Mouse (Mus musculus) heart, postnatal 0 days (tissue): ENCODE results near the gene Klf12. TPM values are rescaled to one million over a fixed set of nuclear protein-coding genes. Genes with fewer than 3 reads are reported as not detected.

Source experiments
- ATAC-seq: fragments of 200-750 bp; cut with Nextera tagmentation; 2 replicates; pipeline ENCODE4 v1.8.0; 2017; ENCODE audit warnings: low read depth, moderate number of reproducible peaks, moderate library complexity; ENCODE audit not compliant: insufficient read depth
- DNase-seq: peaks from one replicate; pipeline ENCODE4 v3.0.0-alpha.2; 2016; ENCODE audit warnings: low spot score
- H3K27ac ChIP-seq: fragments of 300-500 bp; sonication (generic); 2 replicates; pipeline ENCODE4 v1.5.1; 2014; ENCODE audit warnings: low read depth, mild to moderate bottlenecking
- H3K27me3 ChIP-seq: fragments of 300-500 bp; sonication (generic); 2 replicates; pipeline ENCODE4 v1.6.1; 2014; ENCODE audit warnings: low read length, mixed read lengths; ENCODE audit not compliant: control insufficient read depth, insufficient read depth
- H3K36me3 ChIP-seq: fragments of 300-500 bp; sonication (generic); replicated peaks from 2 replicates; pipeline ENCODE4 v1.6.1; 2014; ENCODE audit warnings: low read length, mixed read lengths; ENCODE audit not compliant: control insufficient read depth, insufficient read depth
- H3K4me1 ChIP-seq: fragments of 300-500 bp; sonication (generic); 2 replicates; pipeline ENCODE4 v1.6.1; 2014; ENCODE audit warnings: antibody characterized with exemption; ENCODE audit not compliant: control insufficient read depth, insufficient read depth
- H3K4me2 ChIP-seq: fragments of 300-500 bp; sonication (generic); 2 replicates; pipeline ENCODE4 v1.6.1; 2014; ENCODE audit warnings: low read depth, mild to moderate bottlenecking, low read length, moderate library complexity
- H3K4me3 ChIP-seq: fragments of 300-500 bp; sonication (generic); 2 replicates; pipeline ENCODE4 v1.5.1; 2014; ENCODE audit warnings: low read depth, low read length
- H3K9ac ChIP-seq: fragments of 300-500 bp; sonication (generic); replicated peaks from 2 replicates; pipeline ENCODE4 v1.6.1; 2014; ENCODE audit warnings: low read depth, low read length, mixed read lengths
- H3K9me3 ChIP-seq: fragments of 300-500 bp; sonication (generic); replicated peaks from 2 replicates; pipeline ENCODE4 v1.6.1; 2016; ENCODE audit warnings: low read length; ENCODE audit not compliant: control insufficient read depth
- CTCF ChIP-seq: IDR thresholded peaks from 2 replicates; pipeline ENCODE4 v1.5.1; 2016; ENCODE audit warnings: antibody characterized with exemption, control low read depth, low read depth
- EP300 ChIP-seq: IDR thresholded peaks from 2 replicates; pipeline ENCODE4 v1.6.1; 2016; ENCODE audit warnings: antibody characterized with exemption, low read depth
- WGBS: fragments of 180-500 bp; shearing (Covaris S2); extraction: QIAGEN DNeasy Blood & Tissue Kit; methylation state at CpG from one replicate; pipeline ENCODE4 v1.1.7; 2014; 5-methylcytosine and 5-hydroxymethylcytosine counted together
- polyA plus RNA-seq: library from polyadenylated mRNA; unstranded; fragments of >200 nt; fragmentation: Nextera tagmentation; extraction: Ambion mirVana; gene quantifications from 2 replicates; pipeline ENCODE4 v1.2.1, GENCODE M21; 2015
- total RNA-seq: library from RNA; depleted of rRNA; stranded (reverse); fragments of >200 nt; gene quantifications from 2 replicates; pipeline ENCODE4 v1.2.3, GENCODE M21; 2014; ENCODE audit warnings: low replicate concordance

The Klf12 gene
- total and polyA plus RNA-seq, 2 experiments from 2014 or later = 4.1 to 26.3 TPM

GRCm38 (mm10) chr14:100097208-100098189 is 187.0 kb downstream of the Klf12 start:
- Histone ChIP-seq H3K4me1 (no peaks in the 10 kb centered on the region), H3K9ac (no peak overlapping the region), H3K27ac (no peak overlapping the region), H3K4me2 (no peak overlapping the region), H3K36me3 (no peaks in the 10 kb centered on the region), H3K9me3 (no peaks in the 10 kb centered on the region), H3K4me3 (no peak overlapping the region), H3K27me3 (no peaks in the 10 kb centered on the region)
- no peak for DNase-seq
- ATAC-seq = no peak
- TF ChIP-seq CTCF = no peak
- no peak for TF ChIP-seq EP300
- 82% methylated on average over 10 of the region's 10 CpGs for WGBS

- Histone ChIP-seq H3K27ac (no peak overlapping the region), H3K9me3 (no peaks in the 10 kb centered on the region), H3K9ac (no peak overlapping the region), H3K4me3 (no peak overlapping the region), H3K4me2 (no peak overlapping the region), H3K27me3 (no peaks in the 10 kb centered on the region), H3K4me1 (no peaks in the 10 kb centered on the region), H3K36me3 (no peaks in the 10 kb centered on the region)
- WGBS = 91% methylated on average over 3 of the region's 3 CpGs
- TF ChIP-seq EP300 (no peak), CTCF (no peak)
- ATAC-seq (no peak), DNase-seq (no peak)
These were observed 188.7 kb downstream of the Klf12 start for GRCm38 (mm10) chr14:100095730-100096129.

DNA sequence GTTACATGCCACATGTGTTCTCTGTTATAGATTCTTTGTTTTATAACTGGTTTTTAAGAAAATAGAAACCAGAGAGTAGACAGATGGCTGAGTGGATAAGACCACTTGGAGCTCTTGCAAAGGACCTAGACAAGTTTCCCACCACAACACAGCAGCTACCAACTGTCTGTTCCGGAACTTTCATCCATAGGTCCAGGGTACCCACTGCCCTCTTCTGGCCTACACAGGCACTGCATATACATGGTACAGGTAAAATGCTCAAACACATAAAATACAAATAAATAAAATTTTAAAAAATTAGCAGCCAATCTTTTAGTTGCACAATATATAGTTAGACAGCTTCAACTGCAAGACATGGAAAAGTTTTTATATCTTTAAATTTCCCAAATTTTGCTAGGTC is 194.0 kb downstream of the Klf12 start:
- no peaks in the 10 kb centered on the region for H3K9me3 ChIP-seq
- WGBS = 94% methylated on average over 1 of the region's 1 CpGs
- H3K36me3 ChIP-seq = no peaks in the 10 kb centered on the region
- H3K9ac ChIP-seq = no peak overlapping the region
- ATAC-seq = no peak
- no peak overlapping the region for H3K4me3 ChIP-seq
- H3K27ac ChIP-seq = no peak overlapping the region
- TF ChIP-seq CTCF (peak; percentile 29; the same call in 1 of the 2 replicates), EP300 (no peak)
- H3K4me1 ChIP-seq = no peaks in the 10 kb centered on the region
- H3K27me3 ChIP-seq = no peaks in the 10 kb centered on the region
- DNase-seq = no peak
- no peak overlapping the region for H3K4me2 ChIP-seq

GRCm38 (mm10) chr14:100079620-100080019 is 204.9 kb downstream of the Klf12 start:
- no peaks in the 10 kb centered on the region for H3K27me3 ChIP-seq
- no peak for DNase-seq
- no peaks in the 10 kb centered on the region for H3K36me3 ChIP-seq
- no peak overlapping the region for H3K27ac ChIP-seq
- 45% methylated on average over 4 of the region's 4 CpGs for WGBS
- no peak overlapping the region for H3K9ac ChIP-seq
- no peak overlapping the region for H3K4me2 ChIP-seq
- no peak for ATAC-seq
- TF ChIP-seq EP300 (no peak), CTCF (no peak)
- no peak overlapping the region for H3K4me3 ChIP-seq
- H3K9me3 ChIP-seq = no peaks in the 10 kb centered on the region
- H3K4me1 ChIP-seq = no peaks in the 10 kb centered on the region

- H3K9me3 ChIP-seq = no peaks in the 10 kb centered on the region
- 64% methylated on average over 12 of the region's 12 CpGs for WGBS
- no peaks in the 10 kb centered on the region for H3K36me3 ChIP-seq
- no peak overlapping the region for H3K9ac ChIP-seq
- H3K4me2 ChIP-seq = no peak overlapping the region
- TF ChIP-seq CTCF = no peak
- TF ChIP-seq EP300 = no peak
- ATAC-seq (no peak), DNase-seq (no peak)
- H3K4me3 ChIP-seq = no peak overlapping the region
- no peaks in the 10 kb centered on the region for H3K4me1 ChIP-seq
- H3K27me3 ChIP-seq = no peaks in the 10 kb centered on the region
- no peak overlapping the region for H3K27ac ChIP-seq
These were observed 211.9 kb downstream of the Klf12 start for GRCm38 (mm10) chr14:100072431-100073195.
